Mouse (Mus musculus) lung, postnatal 14 days (tissue): ENCODE results near the gene Rpf1.
A peak's percentile ranks its signal among the peaks of the same experiment; 100 is the strongest.

Experiments
- DNase-seq: peaks from one replicate; pipeline ENCODE4 v3.0.0; 2021

The Rpf1 gene

GRCm38 (mm10) chr3:146520798-146521651 is at the start of gene Rpf1:
Gene Rpf1, minus strand, starts transcription at chr3:146521429.
- DNase-seq, result peak; percentile 89

GRCm38 (mm10) chr3:146570939-146571338 is 49.7 kb upstream of the Rpf1 start:
- no peak for DNase-seq

GRCm38 (mm10) chr3:146570148-146570782 is 49.0 kb upstream of the Rpf1 start, which contains the start of gene Uox:
Gene Uox, plus strand, starts transcription at chr3:146570426.
- DNase-seq, result no peak

- DNase-seq, result no peak
Observed at GRCm38 (mm10) chr3:146569594-146569993, 48.4 kb upstream of the Rpf1 start.

DNA sequence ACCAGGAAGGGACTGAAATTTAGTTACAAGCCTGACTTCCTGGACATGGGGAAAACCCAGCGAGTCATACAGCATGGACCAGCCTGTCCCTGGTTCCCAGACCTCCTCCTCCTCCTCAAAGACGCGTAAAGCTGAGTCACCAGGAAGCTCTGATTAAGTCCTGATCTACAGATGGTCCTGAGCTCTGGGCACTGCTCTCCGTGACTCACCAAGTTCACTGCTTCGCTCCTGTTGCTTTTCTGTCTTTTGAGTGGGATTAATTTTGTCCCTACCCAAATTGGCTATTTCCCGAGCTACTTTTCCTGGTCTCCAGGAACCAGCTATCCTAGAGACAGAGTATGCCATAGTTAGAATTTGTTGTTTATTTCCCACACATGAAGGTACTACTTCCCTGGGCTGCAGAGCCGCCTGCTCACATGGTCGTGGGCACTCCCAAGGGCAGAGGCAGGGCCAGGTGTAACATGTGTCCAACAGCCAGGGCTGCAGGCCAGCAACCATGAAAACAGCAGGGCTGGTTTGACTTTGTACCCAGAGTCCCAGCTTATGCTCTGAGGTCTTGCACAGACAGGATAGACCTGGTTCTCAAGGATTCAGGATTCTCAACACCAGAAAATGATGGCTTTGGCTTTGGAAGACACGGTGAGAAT is 46.8 kb upstream of the Rpf1 start:
- no peak for DNase-seq

GRCm38 (mm10) chr3:146567366-146567765 is 46.1 kb upstream of the Rpf1 start:
- no peak for DNase-seq

DNA sequence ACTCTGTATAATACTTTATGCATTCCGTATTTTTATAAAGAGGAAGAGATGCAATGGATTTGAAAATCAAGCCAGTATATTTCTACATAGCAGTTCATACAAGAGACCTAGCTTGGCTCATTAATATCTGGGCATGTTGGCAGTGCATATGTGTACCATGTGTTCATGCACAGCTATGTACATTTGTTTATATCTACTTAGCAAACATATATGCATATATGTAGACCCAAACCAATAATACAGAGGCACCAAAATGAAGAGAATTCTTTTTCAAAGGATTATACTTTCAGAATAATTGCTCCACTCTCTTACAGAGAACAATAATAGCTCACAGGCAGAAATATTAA is 43.8 kb upstream of the Rpf1 start:
- no peak for DNase-seq

DNA sequence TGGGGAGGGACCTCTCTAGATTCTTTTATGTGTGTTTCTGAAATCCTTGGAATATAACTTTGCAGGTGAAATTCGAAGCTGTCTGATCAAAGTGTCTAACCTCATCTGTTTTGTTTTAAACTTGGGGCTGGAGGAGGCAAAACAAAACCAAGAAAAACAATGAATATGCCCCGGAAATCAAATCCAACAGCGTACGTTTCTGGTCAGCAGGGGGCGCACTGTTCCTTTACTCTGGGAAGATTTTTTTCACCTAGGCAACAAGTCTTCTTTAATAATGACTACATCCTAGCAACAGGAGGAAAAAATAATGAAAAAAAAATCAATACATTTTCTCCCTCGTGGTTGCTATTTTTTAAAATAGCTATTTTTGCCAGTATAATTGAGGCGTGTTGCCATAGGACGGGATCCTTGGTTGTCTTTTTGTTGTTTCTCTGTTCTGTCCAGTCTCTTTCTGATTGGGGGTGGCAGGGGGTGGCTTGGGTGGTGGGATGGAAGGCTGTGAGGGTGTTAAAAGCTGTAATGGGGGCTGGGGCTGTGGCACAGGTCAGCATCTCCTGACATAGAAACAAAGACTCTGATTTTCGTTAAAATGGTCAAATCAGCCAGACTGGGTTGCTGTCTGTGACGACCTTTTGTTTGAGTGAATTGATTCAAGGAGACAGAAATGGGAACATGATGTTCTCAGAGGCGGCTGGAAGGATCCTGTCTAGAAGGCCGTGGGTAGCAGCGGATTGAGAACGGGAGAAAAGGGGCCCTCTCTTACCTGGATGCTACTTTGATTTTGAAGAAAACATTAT is 43.2 kb upstream of the Rpf1 start:
- peak; percentile 82 for DNase-seq

- no peak for DNase-seq
Observed at GRCm38 (mm10) chr3:146562936-146563335, 41.7 kb upstream of the Rpf1 start.

DNA sequence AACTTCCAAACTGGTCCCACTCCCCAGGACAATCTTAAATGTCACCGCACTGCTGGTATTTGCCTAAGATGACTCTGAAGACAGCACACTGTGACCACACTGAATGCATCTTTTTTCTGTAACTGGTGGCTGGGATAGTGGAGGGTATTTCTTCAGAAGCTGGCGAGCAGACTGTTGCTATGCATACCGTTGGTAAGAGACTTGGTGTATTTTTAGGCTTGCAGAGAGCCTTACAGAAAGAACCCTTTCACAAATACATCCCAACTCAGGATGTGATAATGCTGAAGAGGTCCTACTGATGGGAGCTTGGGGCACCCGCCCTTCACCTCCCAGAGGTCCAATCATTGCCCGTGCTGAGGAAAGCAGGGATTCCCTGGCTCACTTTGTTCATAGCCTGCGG is 36.3 kb upstream of the Rpf1 start:
- DNase-seq, result no peak

DNA sequence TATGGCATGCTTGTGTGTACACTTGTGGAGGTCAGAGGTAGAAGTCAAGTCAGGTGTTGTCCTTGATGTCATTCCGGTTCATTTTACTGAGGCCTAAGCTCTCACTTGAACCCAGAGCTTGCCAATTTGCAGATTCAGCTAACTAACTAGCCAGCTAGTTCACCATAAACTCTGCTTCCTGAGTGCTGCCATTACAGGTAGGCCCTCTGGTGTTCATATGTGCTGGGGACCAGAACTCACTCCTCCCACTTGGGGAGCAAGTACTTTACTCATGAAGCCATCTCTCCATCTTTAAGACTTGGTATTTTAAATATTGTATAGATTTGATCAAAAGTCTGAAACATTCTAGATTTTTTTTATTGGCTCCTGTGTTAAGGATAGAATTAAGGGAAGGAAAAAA is 35.3 kb upstream of the Rpf1 start:
- DNase-seq, result no peak

DNA sequence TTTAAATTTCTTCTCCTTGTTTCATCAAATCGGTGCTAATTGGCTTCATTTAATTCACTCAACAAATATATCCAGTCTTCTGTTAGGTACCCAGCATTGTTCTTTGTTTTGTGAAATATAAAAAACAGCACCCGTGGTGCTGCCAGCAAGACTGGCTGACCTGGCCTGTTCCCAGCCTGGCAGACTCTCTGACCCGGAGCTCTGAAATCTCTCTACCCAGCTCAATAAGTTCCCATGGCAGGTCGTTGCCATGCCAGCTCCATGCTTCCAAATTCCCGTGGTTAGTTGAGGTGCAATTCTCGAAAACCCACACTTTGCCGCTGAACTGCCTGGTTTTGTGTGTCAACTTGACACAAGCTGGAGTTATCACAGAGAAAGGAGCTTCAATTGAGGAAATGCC is 33.6 kb upstream of the Rpf1 start:
- DNase-seq, result no peak

GRCm38 (mm10) chr3:146543632-146544031 is 22.4 kb upstream of the Rpf1 start:
- no peak for DNase-seq

DNA sequence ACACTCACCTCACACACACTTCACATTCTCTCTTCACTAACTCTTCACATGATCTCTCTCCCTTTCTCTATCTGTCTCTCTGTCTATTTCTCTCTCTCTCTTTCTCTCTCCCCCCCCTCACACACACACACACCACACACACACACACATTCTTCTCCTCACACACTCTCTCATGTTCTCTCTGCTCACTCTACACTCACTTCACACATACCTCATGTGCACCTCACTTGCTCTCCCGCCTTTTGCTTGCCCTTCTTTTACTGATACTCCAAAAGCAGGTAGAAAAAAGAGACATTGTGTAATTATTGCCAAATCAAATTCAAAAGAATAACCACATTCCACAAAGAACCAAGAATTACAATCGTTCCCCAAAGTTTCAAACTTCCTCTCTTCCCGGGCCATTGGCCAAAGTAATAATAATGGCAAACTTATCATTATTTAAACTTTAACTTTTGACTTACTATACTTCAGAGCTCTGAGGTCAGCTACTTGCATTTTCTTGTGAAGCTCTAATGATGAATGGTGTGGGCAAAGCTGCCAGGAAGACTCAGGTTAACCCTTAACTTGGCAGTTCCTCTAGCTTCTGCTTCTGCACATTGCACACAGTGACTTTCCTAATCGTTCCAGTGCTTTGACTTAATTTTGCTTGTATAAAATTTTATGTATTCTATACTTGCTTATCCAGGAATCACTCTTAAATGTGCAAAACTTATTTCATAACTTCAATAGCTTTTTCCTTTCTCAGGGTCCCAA is 19.5 kb upstream of the Rpf1 start:
- no peak for DNase-seq

- no peak for DNase-seq
Observed at GRCm38 (mm10) chr3:146534986-146535385, 13.8 kb upstream of the Rpf1 start.

DNA sequence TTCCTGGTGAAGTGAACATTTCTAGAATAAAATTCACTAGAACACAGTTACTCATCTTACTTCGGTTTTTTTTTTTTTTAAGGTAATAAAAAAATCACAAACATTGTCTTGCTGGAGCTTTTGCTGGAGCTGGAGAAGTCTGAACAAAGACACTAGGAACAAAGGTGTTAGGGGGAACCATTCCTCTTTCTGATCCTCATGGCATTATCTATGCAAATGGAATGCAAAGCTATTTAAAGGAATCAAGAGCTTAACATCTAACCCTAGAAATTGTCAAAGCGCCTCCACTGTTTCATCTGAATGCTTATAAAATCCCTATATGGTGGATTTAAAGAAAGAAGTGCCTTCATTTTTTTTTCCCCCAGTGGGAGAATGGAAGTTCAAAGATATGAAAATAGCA is 7.1 kb upstream of the Rpf1 start:
- DNase-seq, result no peak

- no peak for DNase-seq
Observed at GRCm38 (mm10) chr3:146521652-146522020, 407 bp upstream of the Rpf1 start.

DNA sequence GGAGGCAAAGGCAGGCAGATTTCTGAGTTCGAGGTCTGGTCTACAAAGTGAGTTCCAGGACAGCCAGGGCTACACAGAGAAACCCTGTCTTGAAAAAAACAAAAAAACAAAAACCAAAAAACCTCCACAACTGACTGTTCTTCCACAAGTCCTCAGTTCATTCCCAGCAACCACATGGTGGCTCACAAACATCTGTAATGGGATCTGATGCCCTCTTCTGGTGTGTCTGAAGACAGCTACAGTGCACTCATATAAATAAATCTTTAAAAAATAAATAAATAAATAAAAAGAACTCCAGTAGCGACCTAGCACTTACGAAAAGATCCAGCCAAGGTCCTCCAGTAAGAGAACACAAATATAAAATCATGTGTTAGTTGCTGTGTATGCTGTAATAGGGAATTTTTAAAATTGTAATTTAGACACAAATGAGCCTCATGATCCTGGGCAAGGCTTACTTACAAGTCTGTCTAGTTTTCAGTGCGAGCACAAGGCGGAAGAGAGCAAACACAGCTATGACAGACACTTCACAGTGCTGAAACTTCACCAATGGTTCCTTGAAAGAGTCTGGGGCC is 917 bp downstream of the Rpf1 start:
- no peak for DNase-seq

DNA sequence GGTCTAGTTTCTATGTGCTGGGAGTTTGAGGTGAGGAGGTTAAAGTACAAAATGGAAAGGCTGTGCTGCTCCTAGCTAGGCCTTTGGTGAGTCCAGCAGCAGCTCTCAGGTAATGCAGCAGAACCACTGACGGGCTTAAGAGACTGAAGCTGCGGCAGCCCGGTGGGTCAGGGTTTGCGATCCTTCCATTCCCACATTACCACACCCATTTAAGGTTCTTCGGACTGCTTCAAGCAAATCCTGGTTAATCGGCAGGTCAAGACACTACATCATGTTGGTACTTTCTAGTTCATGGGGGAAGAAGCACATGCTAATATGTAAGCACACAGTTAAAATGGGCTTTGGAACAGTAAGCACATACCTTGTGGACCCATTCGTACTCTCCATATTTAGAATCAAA is 14.5 kb downstream of the Rpf1 start:
- DNase-seq, result no peak

- no peak for DNase-seq
Observed at GRCm38 (mm10) chr3:146501601-146502123, 19.6 kb downstream of the Rpf1 start.

DNA sequence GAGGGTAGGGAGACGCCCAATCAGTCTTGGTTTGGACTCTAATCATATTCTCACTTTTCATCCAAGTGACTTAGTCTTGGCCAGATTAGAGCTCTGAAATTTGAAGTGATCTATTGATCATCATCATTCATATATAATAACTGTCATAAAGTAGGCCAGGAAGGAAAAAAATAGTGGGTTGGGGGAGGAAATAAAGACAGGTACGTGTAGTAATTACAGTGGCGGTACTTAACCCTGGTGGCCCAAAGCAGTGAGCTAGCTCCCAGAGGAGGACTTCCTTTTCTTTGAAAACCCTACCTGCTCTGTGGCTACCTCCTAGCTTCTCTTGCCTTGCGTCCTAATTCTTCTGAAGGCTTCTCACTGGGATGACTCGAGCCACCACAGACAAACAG is 20.4 kb downstream of the Rpf1 start:
- no peak for DNase-seq
